Mouse (Mus musculus): ENCODE data around the gene Gm10912. TPM values are rescaled to one million over a fixed set of nuclear protein-coding genes. Genes with fewer than 3 reads are reported as not detected.

The Gm10912 gene
- total RNA-seq, 4 experiments from 2014 or later, result 0.15 to 0.75 (median 0.44) TPM

GRCm38 (mm10) chr2:104114898-104115297 lies 49.3 kb downstream of the Gm10912 start:
- no peak for DNase-seq (ENCODE audit: low spot score in 2 of 2)

Other genes starting within 250 kb of the Gm10912 start
- gene Lmo2, start 107.8 kb upstream of the Gm10912 start, total RNA-seq (2022), result 1 to 10 TPM; 3.4 to 9.1 (median 4.6) TPM
- 10 to 100 TPM; 46.4 to 51.8 (median 49.5) TPM for gene Fbxo3, start 38.1 kb upstream of the Gm10912 start, total RNA-seq (2022)
- gene 4931422A03Rik, start 37.5 kb upstream of the Gm10912 start, total RNA-seq (2022), result not detected
- not detected for gene Gm10799, start 2.7 kb downstream of the Gm10912 start, total RNA-seq (2022)
- gene Cd59b, start 4.0 kb downstream of the Gm10912 start, total RNA-seq (2022), result 1 to 10 TPM; 1.2 to 2.8 (median 2.1) TPM
- 10 to 100 TPM; 13.5 to 19.4 (median 15.0) TPM for gene Cd59a, start 30.0 kb downstream of the Gm10912 start, total RNA-seq (2022)
- gene A930018P22Rik, start 56.9 kb downstream of the Gm10912 start, total RNA-seq (2022), result 1 to 10 TPM in 1 of 4 experiments, under 1 TPM in 2, not detected in 1; 0.36 to 1.2 (median 0.63) TPM

All from gastrocnemius, adult 8-10 months (tissue).